Mouse (Mus musculus) MEL (cell line): ENCODE measurements around the gene H2-Ob. TPM values are rescaled to one million over a fixed set of nuclear protein-coding genes. Genes with fewer than 3 reads are reported as not detected.

Experiments
- DNase-seq: peaks from one replicate; pipeline ENCODE4 v3.0.0; 2011; ENCODE audit warnings: low read depth, low spot score
- H3K27ac ChIP-seq: 2 replicates; pipeline ENCODE4 v1.5.1; 2012; ENCODE audit warnings: low read depth, mild to moderate bottlenecking, control low read depth, low read length, moderate library complexity; ENCODE audit not compliant: control insufficient read depth
- H3K27me3 ChIP-seq, 2 experiments: fragments of 150-350 bp in 1 of 2; sonication (generic) in 1 of 2; 2 replicates each; pipeline ENCODE4 v1.6.1; 2012; ENCODE audit warnings: low read length in 2 of 2, mild to moderate bottlenecking in 2 of 2, improper control_type of control experiment in 1 of 2, moderate library complexity in 1 of 2; ENCODE audit not compliant: insufficient read depth in 2 of 2, control insufficient read depth in 1 of 2
- H3K36me3 ChIP-seq, 2 experiments: 2 replicates each; pipeline ENCODE4 v1.6.1; 2012 to 2014; ENCODE audit warnings: low read length in 2 of 2, improper control_type of control experiment in 1 of 2, inconsistent platforms in 1 of 2, mild to moderate bottlenecking in 1 of 2; ENCODE audit not compliant: insufficient read depth in 2 of 2, control insufficient read depth in 1 of 2
- H3K4me1 ChIP-seq, 2 experiments: fragments of 150-350 bp in 1 of 2; sonication (generic) in 1 of 2; 2 replicates each; pipeline ENCODE4 v1.6.1; 2012; ENCODE audit warnings: low read length in 2 of 2, improper control_type of control experiment in 1 of 2, mild to moderate bottlenecking in 1 of 2; ENCODE audit not compliant: insufficient read depth in 2 of 2, control insufficient read depth in 1 of 2
- H3K4me3 ChIP-seq, 2 experiments: fragments of 150-350 bp in 1 of 2; sonication (generic) in 1 of 2; 2 replicates each; pipeline ENCODE4 v1.5.1; 2012; ENCODE audit warnings: low read depth in 2 of 2, low read length in 2 of 2, mild to moderate bottlenecking in 2 of 2, moderate library complexity in 2 of 2, control low read depth in 1 of 2, improper control_type of control experiment in 1 of 2; ENCODE audit not compliant: control insufficient read depth in 1 of 2, insufficient read depth in 1 of 2
- H3K79me2 ChIP-seq: 2 replicates; pipeline ENCODE4 v1.6.1; 2012; ENCODE audit warnings: mild to moderate bottlenecking, low read length, moderate library complexity; ENCODE audit not compliant: control insufficient read depth, poor library complexity, insufficient read depth
- H3K9ac ChIP-seq: 2 replicates; pipeline ENCODE4 v1.6.1; 2012; ENCODE audit warnings: low read depth, mild to moderate bottlenecking, control low read depth, low read length, moderate library complexity; ENCODE audit not compliant: control insufficient read depth, poor library complexity, severe bottlenecking
- H3K9me3 ChIP-seq: fragments of 150-350 bp; sonication (generic); replicated peaks from 2 replicates; pipeline ENCODE4 v1.6.1; 2012; ENCODE audit warnings: mild to moderate bottlenecking, low read length, improper control_type of control experiment, moderate library complexity; ENCODE audit not compliant: insufficient read depth
- BHLHE40 ChIP-seq: IDR thresholded peaks from 2 replicates; pipeline ENCODE4 v1.6.1; 2012; ENCODE audit warnings: low read depth, mild to moderate bottlenecking, inconsistent platforms, low read length, improper control_type of control experiment, borderline replicate concordance
- CHD1 ChIP-seq: IDR thresholded peaks from 2 replicates; pipeline ENCODE4 v1.6.1; 2012; ENCODE audit warnings: low read depth, mild to moderate bottlenecking, inconsistent platforms, low read length, improper control_type of control experiment
- CHD2 ChIP-seq: IDR thresholded peaks from 2 replicates; pipeline ENCODE4 v1.6.1; 2011; ENCODE audit warnings: low read length, improper control_type of control experiment
- CTCF ChIP-seq, 3 experiments: IDR thresholded peaks in 2 of 3; conservative IDR thresholded peaks in 1 of 3; 2 replicates each; pipeline ENCODE4 v1.5.1; 2011 to 2012; ENCODE audit warnings: low read length in 3 of 3, low read depth in 2 of 3, mild to moderate bottlenecking in 2 of 3, improper control_type of control experiment in 1 of 3, inconsistent platforms in 1 of 3, mixed read lengths in 1 of 3, moderate library complexity in 1 of 3; ENCODE audit not compliant: control insufficient read depth in 1 of 3, insufficient read depth in 1 of 3, poor library complexity in 1 of 3, severe bottlenecking in 1 of 3
- E2F4 ChIP-seq: IDR thresholded peaks from 2 replicates; pipeline ENCODE4 v1.6.1; 2011; ENCODE audit warnings: low read depth, low read length, improper control_type of control experiment, borderline replicate concordance
- ELF1 ChIP-seq: IDR thresholded peaks from 2 replicates; pipeline ENCODE4 v1.6.1; 2014; ENCODE audit warnings: low read depth, mild to moderate bottlenecking, inconsistent platforms, low read length, improper control_type of control experiment, moderate library complexity
- EP300 ChIP-seq, 2 experiments: IDR thresholded peaks; 2 replicates each; pipeline ENCODE4 v1.6.1; 2011; ENCODE audit warnings: improper control_type of control experiment in 2 of 2, low read length in 2 of 2, low read depth in 1 of 2, mild to moderate bottlenecking in 1 of 2
- ETS1 ChIP-seq: IDR thresholded peaks from 2 replicates; pipeline ENCODE4 v1.6.1; 2012; ENCODE audit warnings: low read depth, mild to moderate bottlenecking, inconsistent platforms, low read length, improper control_type of control experiment, moderate library complexity
- GABPA ChIP-seq: IDR thresholded peaks from 2 replicates; pipeline ENCODE4 v1.6.1; 2012; ENCODE audit warnings: low read depth, mild to moderate bottlenecking, inconsistent platforms, low read length, improper control_type of control experiment, moderate library complexity
- GATA1 ChIP-seq: IDR thresholded peaks from 2 replicates; pipeline ENCODE4 v1.6.1; 2011; ENCODE audit warnings: low read depth, low read length, improper control_type of control experiment
- HCFC1 ChIP-seq: IDR thresholded peaks from 2 replicates; pipeline ENCODE4 v1.6.1; 2012; ENCODE audit warnings: low read depth, mild to moderate bottlenecking, inconsistent platforms, low read length, improper control_type of control experiment, moderate library complexity
- KAT2A ChIP-seq: conservative IDR thresholded peaks from 2 replicates; pipeline ENCODE4 v1.6.1; 2012; ENCODE audit warnings: low read depth, low read length, improper control_type of control experiment, inconsistent platforms
- MAFK ChIP-seq: IDR thresholded peaks from 2 replicates; pipeline ENCODE4 v1.6.1; 2011; ENCODE audit warnings: low read depth, mild to moderate bottlenecking, low read length, improper control_type of control experiment, borderline replicate concordance
- MAX ChIP-seq: IDR thresholded peaks from 2 replicates; pipeline ENCODE4 v1.6.1; 2011; ENCODE audit warnings: low read length, improper control_type of control experiment
- MAZ ChIP-seq: IDR thresholded peaks from 2 replicates; pipeline ENCODE4 v1.6.1; 2012; ENCODE audit warnings: low read depth, mild to moderate bottlenecking, inconsistent platforms, low read length, improper control_type of control experiment
- MEF2A ChIP-seq: IDR thresholded peaks from 2 replicates; pipeline ENCODE4 v1.6.1; 2014; ENCODE audit warnings: low read depth, mild to moderate bottlenecking, inconsistent platforms, low read length, improper control_type of control experiment; ENCODE audit not compliant: poor library complexity, insufficient replicate concordance, severe bottlenecking; ENCODE audit errors: extremely low read depth
- MXI1 ChIP-seq: IDR thresholded peaks from 2 replicates; pipeline ENCODE4 v1.6.1; 2011; ENCODE audit warnings: mild to moderate bottlenecking, low read depth, low read length, improper control_type of control experiment
- MYB ChIP-seq: IDR thresholded peaks from 2 replicates; pipeline ENCODE4 v1.6.1; 2011; ENCODE audit warnings: mild to moderate bottlenecking, low read depth, low read length, improper control_type of control experiment
- MYC ChIP-seq: IDR thresholded peaks from 2 replicates; pipeline ENCODE4 v1.6.1; 2011; ENCODE audit warnings: low read depth, mild to moderate bottlenecking, low read length, improper control_type of control experiment, moderate library complexity
- NELFE ChIP-seq: IDR thresholded peaks from 2 replicates; pipeline ENCODE4 v1.6.1; 2011; ENCODE audit warnings: low read depth, low read length, improper control_type of control experiment
- NRF1 ChIP-seq: IDR thresholded peaks from 2 replicates; pipeline ENCODE4 v1.6.1; 2014; ENCODE audit warnings: low read depth, mild to moderate bottlenecking, inconsistent platforms, low read length, improper control_type of control experiment, moderate library complexity; ENCODE audit not compliant: poor library complexity, insufficient read depth, severe bottlenecking
- POLR2A ChIP-seq, 2 experiments: IDR thresholded peaks; 2 replicates each; pipeline ENCODE4 v1.6.1; 2011 to 2012; ENCODE audit warnings: low read length in 2 of 2, mild to moderate bottlenecking in 2 of 2, control low read depth in 1 of 2, improper control_type of control experiment in 1 of 2, low read depth in 1 of 2, moderate library complexity in 1 of 2; ENCODE audit not compliant: control insufficient read depth in 1 of 2, insufficient read depth in 1 of 2, poor library complexity in 1 of 2
- POLR2AphosphoS2 ChIP-seq: IDR thresholded peaks from 2 replicates; pipeline ENCODE4 v1.6.1; 2011; ENCODE audit warnings: low read length, improper control_type of control experiment
- POLR2AphosphoS5 ChIP-seq: IDR thresholded peaks from 2 replicates; pipeline ENCODE4 v1.6.1; 2012; ENCODE audit warnings: low read depth, borderline replicate concordance, mild to moderate bottlenecking, inconsistent platforms, low read length, moderate library complexity, mixed read lengths
- RAD21 ChIP-seq: IDR thresholded peaks from 2 replicates; pipeline ENCODE4 v1.6.1; 2011; ENCODE audit warnings: mild to moderate bottlenecking, low read depth, low read length, improper control_type of control experiment
- RCOR1 ChIP-seq: IDR thresholded peaks from 2 replicates; pipeline ENCODE4 v1.6.1; 2012; ENCODE audit warnings: low read depth, mild to moderate bottlenecking, inconsistent platforms, low read length, improper control_type of control experiment
- SIN3A ChIP-seq: IDR thresholded peaks from 2 replicates; pipeline ENCODE4 v1.6.1; 2012; ENCODE audit warnings: low read length, improper control_type of control experiment, inconsistent platforms
- SMC3 ChIP-seq: IDR thresholded peaks from 2 replicates; pipeline ENCODE4 v1.6.1; 2011; ENCODE audit warnings: low read depth, low read length, improper control_type of control experiment
- TBP ChIP-seq: IDR thresholded peaks from 2 replicates; pipeline ENCODE4 v1.8.0; 2011; ENCODE audit warnings: low read depth, low read length, improper control_type of control experiment
- TCF12 ChIP-seq: IDR thresholded peaks from 2 replicates; pipeline ENCODE4 v1.6.1; 2014; ENCODE audit warnings: low read depth, mild to moderate bottlenecking, inconsistent platforms, low read length, improper control_type of control experiment, moderate library complexity
- USF1 ChIP-seq: IDR thresholded peaks from 2 replicates; pipeline ENCODE4 v1.6.1; 2014; ENCODE audit warnings: low read depth, mild to moderate bottlenecking, inconsistent platforms, low read length, improper control_type of control experiment, moderate library complexity
- USF2 ChIP-seq, 2 experiments: IDR thresholded peaks; 2 replicates each; pipeline ENCODE4 v1.6.1; 2011 to 2012; ENCODE audit warnings: improper control_type of control experiment in 2 of 2, low read length in 2 of 2, borderline replicate concordance in 1 of 2, inconsistent platforms in 1 of 2, low read depth in 1 of 2, mild to moderate bottlenecking in 1 of 2; ENCODE audit not compliant: insufficient read depth in 1 of 2
- ZKSCAN1 ChIP-seq: IDR thresholded peaks from 2 replicates; pipeline ENCODE4 v1.6.1; 2012; ENCODE audit warnings: low read depth, mild to moderate bottlenecking, inconsistent platforms, low read length, improper control_type of control experiment, moderate library complexity
- ZMIZ1 ChIP-seq: IDR thresholded peaks from 2 replicates; pipeline ENCODE4 v1.6.1; 2012; ENCODE audit warnings: low read depth, mild to moderate bottlenecking, inconsistent platforms, low read length, improper control_type of control experiment, moderate library complexity
- ZNF384 ChIP-seq: IDR thresholded peaks from 2 replicates; pipeline ENCODE4 v1.6.1; 2012; ENCODE audit warnings: low read depth, mild to moderate bottlenecking, inconsistent platforms, low read length, improper control_type of control experiment
- polyA plus RNA-seq, 2 experiments: library from polyadenylated mRNA; stranded (reverse) in 1 of 2; unstranded in 1 of 2; fragments of >175 nt in 1 of 2; fragments of >200 nt in 1 of 2; gene quantifications; 2 replicates each; pipeline versions ENCODE4 v1.2.1 to v1.2.4; 2012; ENCODE audit warnings: low replicate concordance in 2 of 2, low read depth in 1 of 2; ENCODE audit not compliant: insufficient read length in 2 of 2, insufficient read depth in 1 of 2, missing spikeins in 1 of 2
- total RNA-seq: library from RNA; depleted of rRNA; stranded (reverse); fragments of 300-350 nt; gene quantifications from 2 replicates; pipeline ENCODE4 v1.2.3, GENCODE M21; 2012

Gene H2-Ob
- total and polyA plus RNA-seq, 3 experiments = 0.81 to 2.0 TPM; not detected in 1

- no peak for TF ChIP-seq CHD1
- TF ChIP-seq MAX = peak; percentile 44; the same call in 1 of the 2 replicates
- TF ChIP-seq ZMIZ1 = no peak
- TF ChIP-seq, all 39 proteins: peak for 7
Observed at GRCm38 (mm10) chr17:34209680-34210079, 29.0 kb upstream of the H2-Ob start (continued).

- Histone ChIP-seq H3K9me3 (no peaks in the 10 kb centered on the region), H3K4me1 (peaks cover 13 to 41% of the 10 kb centered on the region in 2 experiments), H3K4me3 (no peak overlapping the region), H3K27ac (peak overlapping the region; percentile 95), H3K27me3 (no peaks in the 10 kb centered on the region), H3K36me3 (peaks cover 2 to 28% of the 10 kb centered on the region in 2 experiments; a peak in 3 of 4 replicates), H3K9ac (no peak overlapping the region; the same call in 1 of the 2 replicates), H3K79me2 (peaks cover under 1% of the 10 kb centered on the region)
- peak; percentile 99 for DNase-seq
- TF ChIP-seq POLR2AphosphoS5 = no peak
- TF ChIP-seq ZKSCAN1 = no peak
- TF ChIP-seq HCFC1 = 0 out of 2 replicates have a peak, but pooled peaks have one; percentile 47
- TF ChIP-seq SMC3 = no peak
- TF ChIP-seq ELF1 = no peak
- peak; percentile 65; the same call in 1 of the 2 replicates for TF ChIP-seq MAX
- TF ChIP-seq MAFK = no peak
- TF ChIP-seq MYC = peak; percentile 88
- TF ChIP-seq SIN3A = peak; percentile 93
- TF ChIP-seq TCF12 = peak; percentile 89
- no peak for TF ChIP-seq ZMIZ1
- TF ChIP-seq GABPA = no peak
- TF ChIP-seq RAD21 = no peak
- TF ChIP-seq NELFE = no peak
- no peak for TF ChIP-seq MAZ
- TF ChIP-seq MEF2A = no peak
- TF ChIP-seq BHLHE40 = 0 out of 2 replicates have a peak, but pooled peaks have one; percentile 51
- TF ChIP-seq POLR2A (IDR thresholded peaks at IDR 0.05; ENCODE audit: control insufficient read depth in 1 of 2, insufficient read depth in 1 of 2, low read depth in 1 of 2, low read length in 2 of 2, poor library complexity in 1 of 2) = peak in 1 of 2 experiments; percentile 65; a peak in 2 of 4 replicates
- TF ChIP-seq ETS1 = peak; percentile 100
- peak; percentile 88 for TF ChIP-seq TBP
- TF ChIP-seq KAT2A = no peak
- TF ChIP-seq NRF1 = no peak
- TF ChIP-seq USF2 (IDR thresholded peaks at IDR 0.05; ENCODE audit: borderline replicate concordance in 1 of 2, insufficient read depth in 1 of 2, low read depth in 1 of 2, low read length in 2 of 2) = no peak
- no peak for TF ChIP-seq ZNF384
- TF ChIP-seq POLR2AphosphoS2 = 0 out of 2 replicates have a peak, but pooled peaks have one; percentile 48
- peak; percentile 52 for TF ChIP-seq RCOR1
- no peak for TF ChIP-seq CHD2
- peak; percentile 89 for TF ChIP-seq MXI1
- peak; percentile 96 for TF ChIP-seq GATA1
- TF ChIP-seq CTCF (IDR thresholded peaks at IDR 0.05 in 2 of 3, conservative IDR thresholded peaks at IDR 0.05 in 1 of 3; ENCODE audit: control insufficient read depth in 1 of 3, insufficient read depth in 1 of 3, low read depth in 2 of 3, low read length in 3 of 3, poor library complexity in 1 of 3, severe bottlenecking in 1 of 3) = no peak
- TF ChIP-seq MYB = peak; percentile 95
- TF ChIP-seq USF1 = no peak
- TF ChIP-seq EP300 (IDR thresholded peaks at IDR 0.05; ENCODE audit: low read depth in 1 of 2, low read length in 2 of 2) = peak; percentile 96 to 97
- TF ChIP-seq CHD1 = no peak
- no peak for TF ChIP-seq E2F4
Observed at GRCm38 (mm10) chr17:34210599-34210998, 28.1 kb upstream of the H2-Ob start.
